Mouse (Mus musculus): ENCODE data around the gene Gpatch2.

The Gpatch2 gene

GRCm38 (mm10) chr1:187307335-187307734 is 92.0 kb downstream of the Gpatch2 start:
- DNase-seq (ENCODE audit: low read depth) = no peak

DNA sequence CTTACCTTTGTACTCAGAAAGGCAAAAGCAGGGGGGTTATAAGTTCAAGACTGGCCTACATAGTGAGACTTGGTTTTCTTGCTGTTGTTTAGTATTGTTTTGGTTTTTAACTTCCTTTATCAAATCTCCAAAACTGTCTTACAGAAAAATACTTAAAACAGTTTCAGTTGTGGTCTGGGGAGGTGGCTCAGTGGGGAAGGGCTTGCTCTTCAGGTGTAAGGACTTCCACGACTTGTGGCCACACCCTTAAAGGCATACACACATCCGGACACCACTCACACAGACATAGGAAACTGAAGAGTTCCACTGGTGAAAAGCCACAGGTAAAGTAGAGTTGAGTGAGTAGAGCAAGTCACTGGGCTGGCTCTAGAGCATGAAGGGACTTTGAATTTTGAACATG is 93.2 kb downstream of the Gpatch2 start:
- DNase-seq (ENCODE audit: low read depth) = no peak

DNA sequence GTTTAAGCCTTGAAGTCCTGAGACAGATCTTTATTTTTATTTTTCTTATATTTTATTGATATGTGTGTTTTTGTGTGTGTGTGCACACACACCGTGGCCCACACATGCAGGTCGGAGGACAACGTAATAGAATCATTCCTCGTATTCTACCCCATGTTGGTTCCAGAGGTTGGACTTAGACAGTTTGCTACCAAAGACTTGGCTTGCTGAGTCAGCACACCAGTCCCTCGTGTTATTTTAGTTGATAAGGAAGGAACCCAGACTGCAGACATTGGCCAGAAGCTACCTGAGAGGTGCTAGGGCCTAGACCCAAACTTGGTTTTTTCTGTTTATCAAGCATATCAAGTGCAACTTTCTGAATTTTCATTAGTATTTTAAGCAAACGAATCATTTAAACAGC is 95.8 kb downstream of the Gpatch2 start:
- DNase-seq (ENCODE audit: low read depth) = no peak

DNA sequence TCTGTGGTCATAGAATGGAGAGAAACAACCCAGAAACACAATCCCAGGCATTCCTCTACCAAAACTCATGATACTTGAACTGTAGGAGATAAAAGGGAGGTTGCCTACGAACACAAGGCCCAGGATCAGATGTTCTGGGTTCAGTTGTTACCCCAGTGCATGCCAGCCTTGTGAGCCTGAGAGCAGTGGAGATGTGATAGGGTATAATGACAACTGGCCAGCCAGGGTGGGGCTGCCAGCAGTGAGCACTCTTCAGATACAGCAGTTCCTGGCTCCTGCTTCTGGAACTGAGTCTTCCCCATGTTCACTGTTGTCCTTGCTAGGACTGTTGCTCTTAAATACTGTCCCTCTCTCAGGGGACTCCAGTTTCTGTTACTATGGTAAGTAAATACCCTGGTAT is 98.0 kb downstream of the Gpatch2 start:
- DNase-seq (ENCODE audit: low read depth) = no peak

DNA sequence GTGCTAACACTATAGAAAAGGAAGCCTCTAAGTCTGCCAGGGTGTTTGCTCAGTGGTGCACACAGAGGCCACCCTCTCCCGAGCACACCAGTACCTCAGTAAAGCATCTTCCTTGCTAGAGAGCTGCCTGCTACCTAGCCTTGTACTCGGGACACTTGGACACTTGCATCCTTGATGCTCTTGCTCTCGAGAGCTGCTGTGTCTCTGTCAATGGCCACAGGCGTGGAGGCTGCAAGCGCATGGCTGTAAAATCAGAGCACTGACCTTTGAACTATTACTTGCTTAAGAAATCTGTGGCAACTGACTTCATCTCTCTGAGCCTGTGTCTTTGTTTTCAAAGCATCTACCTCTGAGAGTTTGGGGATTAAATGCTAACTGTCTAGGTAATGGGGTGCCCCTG is 98.5 kb downstream of the Gpatch2 start:
- no peak for DNase-seq (ENCODE audit: low read depth)

- no peak for DNase-seq (ENCODE audit: low read depth)
Observed at GRCm38 (mm10) chr1:187314516-187314915, 99.2 kb downstream of the Gpatch2 start.

GRCm38 (mm10) chr1:187315821-187316220 is 100.5 kb downstream of the Gpatch2 start:
- DNase-seq (ENCODE audit: low read depth) = no peak

GRCm38 (mm10) chr1:187316555-187316954 is 101.2 kb downstream of the Gpatch2 start:
- DNase-seq (ENCODE audit: low read depth) = no peak

- no peak for DNase-seq (ENCODE audit: low read depth)
Observed at GRCm38 (mm10) chr1:187321814-187322213, 106.5 kb downstream of the Gpatch2 start.

- no peak for DNase-seq (ENCODE audit: low read depth)
Observed at GRCm38 (mm10) chr1:187322505-187323208, 107.3 kb downstream of the Gpatch2 start.

DNA sequence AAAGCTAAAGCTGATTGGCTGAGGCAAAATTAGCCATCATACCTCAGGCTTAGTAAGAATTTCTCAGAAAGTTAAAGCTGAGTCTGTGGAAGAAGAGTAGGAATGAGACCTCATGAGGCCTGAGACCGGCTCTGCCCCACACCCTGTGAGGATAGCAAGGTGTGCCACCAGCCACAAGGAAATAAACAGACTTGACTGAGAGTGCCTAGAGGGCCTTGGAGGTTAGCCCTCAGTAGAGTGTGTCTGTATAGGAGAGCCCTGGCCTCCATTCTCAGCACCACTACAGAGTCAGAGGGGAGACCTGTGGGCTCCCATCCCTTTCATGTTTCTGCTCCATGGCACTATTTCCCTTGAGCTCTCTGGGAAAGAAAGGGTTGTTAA is 107.9 kb downstream of the Gpatch2 start:
- DNase-seq (ENCODE audit: low read depth) = no peak

DNA sequence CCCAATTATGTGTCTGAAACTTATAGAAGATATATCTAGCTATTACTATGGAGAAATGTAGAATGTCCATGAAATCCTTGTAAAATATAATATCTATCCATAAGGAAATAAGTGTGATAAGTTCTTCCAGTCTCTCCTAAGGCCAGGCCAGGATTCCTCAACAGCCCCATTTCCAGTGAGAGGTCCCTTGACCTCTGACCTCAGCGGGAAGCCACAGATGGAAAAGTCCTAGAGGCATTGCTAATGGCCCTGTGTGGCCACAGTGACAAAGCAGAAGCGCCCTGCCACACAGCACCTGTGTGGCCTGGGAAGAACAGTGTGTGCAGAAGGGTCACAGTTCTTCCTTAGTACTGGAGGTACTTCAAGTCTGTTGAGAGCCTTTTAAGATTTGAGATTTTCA is 127.2 kb downstream of the Gpatch2 start:
- no peak for DNase-seq (ENCODE audit: low read depth)

GRCm38 (mm10) chr1:187345156-187345555 is 129.8 kb downstream of the Gpatch2 start:
- DNase-seq (ENCODE audit: low read depth) = no peak

- no peak for DNase-seq (ENCODE audit: low read depth)
Observed at GRCm38 (mm10) chr1:187346923-187347322, 131.6 kb downstream of the Gpatch2 start.

- no peak for DNase-seq (ENCODE audit: low read depth)
Observed at GRCm38 (mm10) chr1:187347606-187348005, 132.3 kb downstream of the Gpatch2 start.

DNA sequence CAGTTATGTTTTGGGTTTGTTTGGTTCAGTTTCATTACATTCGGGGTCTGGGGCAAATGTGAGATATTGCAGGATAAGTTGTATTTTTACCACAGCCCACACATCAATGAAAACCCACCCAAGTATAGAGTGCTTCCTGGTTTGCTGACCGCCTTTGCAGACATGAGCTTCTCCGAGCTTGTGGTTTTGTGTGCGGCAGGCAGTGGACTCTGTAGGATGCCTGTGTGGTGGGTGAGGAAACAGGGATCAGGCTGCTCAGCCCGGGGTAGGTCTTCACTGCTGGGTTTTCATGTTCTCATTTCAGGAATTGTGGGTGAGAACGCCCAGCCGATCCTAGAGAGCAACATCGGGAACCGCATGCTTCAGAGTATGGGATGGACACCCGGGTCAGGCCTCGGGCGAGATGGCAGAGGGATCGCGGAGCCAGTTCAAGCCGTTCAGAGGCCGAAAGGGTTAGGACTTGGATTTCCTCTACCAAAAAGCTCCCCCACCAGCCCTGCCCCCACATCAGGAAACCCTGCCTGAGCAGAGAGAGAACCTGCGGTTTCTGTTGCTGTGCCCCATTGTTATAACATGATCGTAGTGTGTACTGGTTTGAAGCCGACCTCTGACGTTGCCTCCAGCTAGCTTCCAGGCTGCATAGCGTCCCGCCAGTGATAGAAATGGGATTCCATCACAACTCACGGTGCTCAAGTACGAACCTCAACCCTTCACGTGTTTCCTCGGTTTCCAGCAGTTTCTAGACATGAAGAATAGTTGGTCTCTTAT is 132.9 kb downstream of the Gpatch2 start:
- no peak for DNase-seq (ENCODE audit: low read depth)

DNA sequence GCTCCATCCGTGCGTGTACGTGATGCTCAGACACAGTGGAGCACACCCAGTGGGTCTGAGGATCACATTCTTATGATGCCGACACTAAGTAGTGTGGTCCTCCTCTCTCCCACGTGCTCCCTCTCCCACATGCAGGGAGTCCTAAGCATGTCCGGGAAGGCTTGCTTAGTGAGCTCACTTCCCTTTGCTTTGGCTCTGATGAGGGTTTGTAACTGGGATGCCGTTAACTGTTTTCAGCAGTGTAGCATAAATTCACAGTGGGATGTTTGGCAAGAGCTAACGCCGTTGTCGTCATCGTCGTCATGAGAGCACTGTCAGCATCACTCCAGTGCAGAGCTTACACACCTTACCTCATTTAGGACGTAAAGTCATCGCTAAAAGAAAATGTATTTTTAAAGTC is 133.6 kb downstream of the Gpatch2 start:
- DNase-seq (ENCODE audit: low read depth) = no peak

DNA sequence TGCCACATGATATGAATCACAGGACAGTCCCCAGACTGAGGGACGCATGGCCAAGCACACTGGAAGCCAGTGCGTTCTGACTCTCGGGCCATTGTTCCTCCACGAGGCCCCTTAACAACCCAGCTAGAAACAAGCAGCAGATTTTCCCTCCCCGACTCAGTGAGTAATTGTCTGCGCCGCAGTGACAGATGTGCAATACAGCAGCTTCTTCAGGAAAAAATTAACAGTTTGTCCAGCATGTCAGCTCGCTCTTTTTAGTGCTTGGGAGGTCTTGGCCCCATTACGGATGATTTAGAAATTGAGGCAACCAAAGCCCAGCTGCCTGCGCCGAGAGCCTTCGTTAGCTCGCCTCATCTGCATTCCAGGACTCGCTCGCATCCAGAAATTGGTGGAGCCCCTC is 140.9 kb downstream of the Gpatch2 start:
- no peak for DNase-seq (ENCODE audit: low read depth)

DNA sequence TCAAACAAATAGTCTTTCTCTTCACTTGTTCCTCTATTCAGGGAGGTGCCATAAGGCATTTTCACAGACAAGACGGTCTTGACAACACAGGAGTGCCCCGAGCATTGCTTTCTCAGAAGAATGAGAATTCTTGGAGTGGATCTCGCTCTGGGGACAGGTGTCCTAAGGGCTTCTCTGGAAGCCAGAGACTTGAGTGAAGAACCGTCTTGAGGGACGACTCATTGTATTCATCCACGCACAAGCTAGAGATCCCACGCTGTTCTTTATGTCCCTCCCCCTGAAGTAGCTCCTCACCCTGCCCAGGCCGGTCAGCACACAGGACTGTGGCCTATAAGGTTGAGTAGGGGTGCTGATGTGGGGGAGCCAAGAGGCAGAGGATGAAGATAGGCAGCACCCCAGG is 141.6 kb downstream of the Gpatch2 start:
- DNase-seq (ENCODE audit: low read depth) = no peak

- no peak for DNase-seq (ENCODE audit: low read depth)
Observed at GRCm38 (mm10) chr1:187360240-187360639, 144.9 kb downstream of the Gpatch2 start.

- no peak for DNase-seq (ENCODE audit: low read depth)
Observed at GRCm38 (mm10) chr1:187362536-187362935, 147.2 kb downstream of the Gpatch2 start.

DNA sequence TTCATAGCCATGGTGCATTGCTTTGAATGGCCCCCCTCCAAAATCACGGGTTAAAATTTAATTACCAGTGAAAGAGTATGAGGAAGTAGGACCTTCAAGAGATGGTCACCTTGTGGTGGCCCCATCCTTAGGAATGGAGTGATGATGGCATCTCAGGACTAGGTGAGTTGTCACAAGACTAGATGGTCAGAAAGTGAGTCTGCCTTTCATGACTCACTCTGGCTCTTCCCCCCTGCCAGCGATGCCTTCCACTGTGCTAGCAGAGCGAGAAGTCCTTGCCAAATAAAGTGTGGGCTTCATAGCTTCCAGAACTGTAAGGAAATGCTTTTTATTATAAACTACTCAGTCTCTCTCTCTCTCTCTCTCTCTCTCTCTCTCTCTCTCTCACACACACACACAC is 150.1 kb downstream of the Gpatch2 start:
- peak; percentile 18 for DNase-seq (ENCODE audit: low read depth)

DNA sequence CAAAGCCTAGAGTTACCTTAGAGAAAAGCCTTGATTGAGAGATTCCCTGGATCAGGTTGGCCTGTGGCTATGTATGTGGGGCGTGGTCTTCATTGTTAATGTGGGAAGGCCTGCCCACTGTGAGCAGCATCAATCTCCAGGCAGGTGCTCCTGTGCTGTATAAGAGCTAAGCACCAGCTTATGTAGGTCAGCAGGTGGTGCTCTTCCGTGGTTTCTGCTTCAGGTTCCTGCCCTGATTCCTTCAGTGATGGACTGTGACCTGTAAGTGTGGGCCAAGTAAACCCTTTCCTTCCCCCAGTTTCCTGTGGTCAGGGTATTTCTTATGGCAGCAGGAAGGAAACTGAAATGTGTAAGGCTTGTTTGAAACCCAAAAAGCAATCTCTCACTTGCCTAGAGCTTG is 151.5 kb downstream of the Gpatch2 start:
- no peak for DNase-seq (ENCODE audit: low read depth)

GRCm38 (mm10) chr1:187369049-187369448 is 153.7 kb downstream of the Gpatch2 start:
- DNase-seq (ENCODE audit: low read depth) = no peak

All from NIH3T3 (cell line).